Mouse (Mus musculus) cerebellum, postnatal 25 days (tissue): ENCODE measurements around the gene Lmf1.
A peak's percentile ranks its signal among the peaks of the same experiment; 100 is the strongest.

ENCODE experiments used
- DNase-seq, 2 experiments: peaks; one replicate each; pipeline ENCODE4 v3.0.0; 2021; ENCODE audit warnings: mixed read lengths in 2 of 2

Lmf1 gene

GRCm38 (mm10) chr17:25608137-25608785, 29.4 kb downstream of the Lmf1 start:
- no peak for DNase-seq

- DNase-seq, result no peak
Measured at GRCm38 (mm10) chr17:25608821-25609505, 30.1 kb downstream of the Lmf1 start.

- DNase-seq, result no peak
Measured at GRCm38 (mm10) chr17:25609506-25609828, 30.6 kb downstream of the Lmf1 start.

- DNase-seq, result peak; percentile 78 to 86
Measured at GRCm38 (mm10) chr17:25610151-25610550, 31.3 kb downstream of the Lmf1 start.

GRCm38 (mm10) chr17:25612537-25612936, 33.7 kb downstream of the Lmf1 start:
- peak; percentile 63 to 68 for DNase-seq

- no peak for DNase-seq
Measured at GRCm38 (mm10) chr17:25613323-25613722, 34.4 kb downstream of the Lmf1 start.

- DNase-seq, result no peak
Measured at GRCm38 (mm10) chr17:25614723-25615510, 36.0 kb downstream of the Lmf1 start.

- peak; percentile 60 to 66 for DNase-seq
Measured at GRCm38 (mm10) chr17:25618508-25619056, 39.7 kb downstream of the Lmf1 start.

- DNase-seq, result no peak
Measured at GRCm38 (mm10) chr17:25623441-25623840, 44.6 kb downstream of the Lmf1 start.

- no peak for DNase-seq
Measured at GRCm38 (mm10) chr17:25623935-25624334, 45.0 kb downstream of the Lmf1 start.

GRCm38 (mm10) chr17:25624446-25625119, 45.7 kb downstream of the Lmf1 start:
- DNase-seq, result no peak

- no peak for DNase-seq
Measured at GRCm38 (mm10) chr17:25625282-25625681, 46.4 kb downstream of the Lmf1 start.

- no peak for DNase-seq
Measured at GRCm38 (mm10) chr17:25626196-25627043, 47.5 kb downstream of the Lmf1 start.

- DNase-seq, result no peak
Measured at GRCm38 (mm10) chr17:25630313-25630712, 51.4 kb downstream of the Lmf1 start.

GRCm38 (mm10) chr17:25634070-25634469, 55.2 kb downstream of the Lmf1 start:
- DNase-seq, result peak in 1 of 2 experiments; percentile 56

- no peak for DNase-seq
Measured at GRCm38 (mm10) chr17:25635387-25635786, 56.5 kb downstream of the Lmf1 start.

GRCm38 (mm10) chr17:25635806-25636205, 56.9 kb downstream of the Lmf1 start:
- DNase-seq, result no peak

- DNase-seq, result no peak
Measured at GRCm38 (mm10) chr17:25637986-25638385, 59.1 kb downstream of the Lmf1 start.

GRCm38 (mm10) chr17:25638442-25638841, 59.6 kb downstream of the Lmf1 start:
- DNase-seq, result no peak

- DNase-seq, result no peak
Measured at GRCm38 (mm10) chr17:25640956-25641355, 62.1 kb downstream of the Lmf1 start.

- no peak for DNase-seq
Measured at GRCm38 (mm10) chr17:25642032-25642431, 63.1 kb downstream of the Lmf1 start.
